Mouse (Mus musculus) layer of hippocampus, postnatal 25 days (tissue): Measurements from ENCODE around the gene Mxd3. TPM values are rescaled to one million over a fixed set of nuclear protein-coding genes. Genes with fewer than 3 reads are reported as not detected.

Experiments used
- DNase-seq, 2 experiments: peaks; one replicate each; pipeline ENCODE4 v3.0.0; 2022; ENCODE audit warnings: mixed read lengths in 2 of 2, low spot score in 1 of 2; ENCODE audit errors: extremely low spot score in 1 of 2
- total RNA-seq, 2 experiments: library from RNA; stranded (reverse); gene quantifications; 2 replicates each; pipeline ENCODE4 v1.2.3; 2021

Mxd3 gene
- total RNA-seq, 2 experiments from 2014 or later = 1.2 to 2.4 TPM

DNA sequence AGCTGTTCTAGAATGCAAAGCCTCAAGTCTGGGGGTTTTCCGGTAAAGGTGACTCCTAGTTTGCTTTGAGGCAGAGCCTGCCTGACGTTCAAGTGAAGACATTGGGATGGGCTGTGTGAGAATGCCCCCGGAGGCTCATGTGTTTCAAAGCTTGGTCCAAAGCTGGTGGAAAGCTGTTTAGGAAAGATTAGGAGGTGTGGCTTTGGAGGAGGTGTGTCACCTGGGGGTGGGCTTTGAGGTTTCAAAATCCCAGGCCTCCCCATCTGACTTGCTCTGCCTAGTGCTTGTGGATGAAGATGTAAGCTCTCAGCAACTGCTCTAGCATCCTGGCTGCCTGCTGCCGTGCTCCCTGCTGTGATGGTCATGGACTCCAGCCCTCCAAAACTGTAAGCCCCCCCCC lies 6.1 kb upstream of the Mxd3 start:
- DNase-seq = no peak

DNA sequence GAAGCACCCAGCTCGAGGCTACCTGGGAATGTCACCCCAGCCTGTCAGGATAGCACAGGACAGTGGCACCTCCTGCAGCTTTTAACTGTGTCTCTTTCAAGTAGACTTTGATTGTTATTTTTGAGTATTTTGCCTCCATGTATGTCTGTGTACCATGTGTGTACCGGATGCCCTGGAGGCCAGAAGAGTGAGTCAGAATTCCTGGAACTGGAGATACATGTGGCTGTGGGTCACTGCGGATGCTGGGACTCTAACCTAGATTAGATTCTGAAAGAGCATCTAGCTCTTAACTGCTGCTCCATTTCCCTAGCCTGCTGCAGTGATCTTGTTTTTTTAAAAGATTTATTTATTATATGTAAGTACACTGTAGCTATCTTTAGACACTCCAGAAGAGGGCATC lies 2.7 kb upstream of the Mxd3 start:
- no peak for DNase-seq

DNA sequence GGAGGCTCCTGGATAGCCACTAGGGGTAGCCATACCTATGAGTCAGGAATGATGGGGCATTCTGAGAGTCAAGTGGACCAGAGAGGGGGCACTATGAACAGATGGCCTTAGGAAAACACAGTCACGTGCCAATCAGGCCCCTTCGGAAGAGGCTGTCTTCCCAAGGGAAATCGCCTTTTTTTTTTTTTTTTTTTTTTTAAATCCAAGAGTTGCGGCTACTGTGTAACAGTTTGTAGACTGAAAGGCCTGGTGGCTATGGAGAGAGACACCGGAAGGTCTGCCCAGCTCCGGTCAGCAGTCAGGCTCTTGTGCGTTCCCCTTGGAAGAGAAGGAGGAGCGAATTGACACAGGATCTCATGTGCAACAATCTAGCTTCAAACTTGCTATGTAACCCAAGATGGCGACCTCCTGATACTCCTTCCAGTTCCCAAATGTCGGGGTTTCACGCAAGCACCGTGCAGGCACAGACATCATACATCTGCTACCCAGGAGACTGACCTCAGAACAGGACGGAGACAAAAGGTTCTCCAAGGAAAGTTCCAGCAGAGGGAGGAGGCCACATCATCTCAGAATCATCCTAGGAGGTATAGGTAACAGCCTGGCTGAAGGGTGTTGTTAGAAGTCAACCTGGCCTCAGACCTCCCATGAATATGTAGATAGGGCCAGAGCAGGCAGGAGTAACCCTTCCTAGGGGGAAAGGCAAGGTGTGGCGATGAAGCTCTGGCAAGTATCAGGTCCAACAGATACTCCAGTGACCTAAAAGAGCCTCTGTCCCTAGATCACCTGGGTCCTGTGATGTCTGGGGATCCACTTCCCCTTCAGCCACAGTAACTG lies 1.2 kb upstream of the Mxd3 start:
- DNase-seq = no peak

DNA sequence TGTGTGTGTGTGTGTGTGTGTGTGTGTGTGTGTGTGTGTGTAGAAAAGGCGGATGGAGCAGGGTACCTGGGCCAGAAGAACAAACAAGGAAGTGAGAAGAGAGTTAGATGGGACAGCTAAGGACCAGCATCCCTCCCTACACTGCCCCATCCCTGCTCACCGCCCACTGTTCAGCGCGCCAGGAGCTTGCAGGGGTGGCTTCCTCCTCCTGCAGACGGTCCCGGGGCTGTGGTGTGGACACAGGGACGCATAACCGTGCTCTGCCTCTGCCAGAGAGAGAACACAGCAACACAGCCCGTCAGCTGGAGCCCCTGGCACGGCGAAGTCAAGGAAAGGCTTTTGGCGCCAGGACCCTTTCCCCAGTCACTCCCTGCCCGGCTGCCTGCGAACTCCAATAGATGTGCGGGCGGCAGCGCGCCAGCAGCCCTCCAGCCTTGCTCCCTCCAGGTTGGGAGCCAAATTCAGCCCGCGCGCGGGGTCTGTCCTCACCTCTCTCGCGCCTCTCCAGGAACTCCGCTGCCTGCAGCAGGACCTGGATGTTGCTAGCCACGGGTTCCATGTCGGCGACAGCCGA lies 427 bp downstream of the Mxd3 start:
- no peak for DNase-seq

DNA sequence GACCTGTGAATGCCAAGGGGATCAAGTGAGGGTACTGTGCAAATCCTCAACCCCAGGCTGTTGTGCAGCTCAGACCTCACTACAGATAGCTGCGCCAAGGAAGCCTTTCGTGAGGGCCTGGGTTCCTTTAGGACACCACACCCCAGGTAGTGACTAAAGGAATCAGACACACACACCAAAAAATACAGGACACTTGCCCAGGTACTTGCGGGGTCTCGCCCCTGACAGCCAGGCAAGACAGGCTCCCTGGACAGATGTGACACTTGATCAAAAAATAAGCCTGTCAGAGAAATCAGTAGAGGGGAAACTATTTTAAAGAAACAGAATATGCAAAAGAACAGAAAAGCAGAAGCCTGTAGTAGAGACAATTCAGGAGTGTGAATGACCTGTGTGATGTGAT lies 982 bp downstream of the Mxd3 start:
- DNase-seq = no peak

DNA sequence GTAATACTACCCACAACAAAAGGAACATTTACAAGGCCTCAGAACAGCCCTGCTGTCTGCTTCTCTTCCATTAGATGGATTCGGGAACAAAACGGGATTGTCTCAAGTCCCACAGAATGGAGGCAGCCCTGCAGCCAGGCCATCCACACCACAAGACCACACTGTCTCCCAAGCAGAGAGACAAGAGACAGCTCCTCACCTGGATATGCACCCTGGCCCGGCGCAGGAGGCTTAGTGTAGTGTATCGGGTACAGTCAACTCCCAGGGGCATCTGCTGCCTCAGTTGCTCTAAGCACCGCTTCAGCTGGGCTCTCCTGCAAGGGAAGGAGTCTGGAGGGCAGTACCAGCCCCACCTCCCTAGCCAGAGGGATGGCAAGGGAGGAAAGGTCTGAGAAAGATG lies 1.5 kb downstream of the Mxd3 start:
- no peak for DNase-seq

DNA sequence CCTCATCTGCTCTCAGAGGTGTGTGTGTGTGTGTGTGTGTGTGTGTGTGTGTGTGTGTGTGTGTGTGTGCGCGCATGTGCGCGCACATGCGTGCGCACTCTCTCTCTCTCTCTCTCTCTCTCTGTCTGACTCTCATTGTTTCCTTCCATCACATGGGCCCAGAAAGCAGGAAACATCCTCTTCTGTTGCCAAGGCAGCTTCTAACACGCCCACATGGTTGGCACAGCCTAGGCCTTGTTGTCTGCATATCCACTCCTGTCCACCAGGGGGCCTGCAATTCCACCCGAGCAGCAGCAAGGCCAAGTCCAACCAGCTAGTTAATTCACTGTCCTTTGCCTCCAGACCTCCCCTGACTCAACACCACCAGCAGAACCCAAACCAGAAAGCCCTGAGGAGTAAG lies 2.0 kb downstream of the Mxd3 start:
- peak; percentile 76 to 88 for DNase-seq

DNA sequence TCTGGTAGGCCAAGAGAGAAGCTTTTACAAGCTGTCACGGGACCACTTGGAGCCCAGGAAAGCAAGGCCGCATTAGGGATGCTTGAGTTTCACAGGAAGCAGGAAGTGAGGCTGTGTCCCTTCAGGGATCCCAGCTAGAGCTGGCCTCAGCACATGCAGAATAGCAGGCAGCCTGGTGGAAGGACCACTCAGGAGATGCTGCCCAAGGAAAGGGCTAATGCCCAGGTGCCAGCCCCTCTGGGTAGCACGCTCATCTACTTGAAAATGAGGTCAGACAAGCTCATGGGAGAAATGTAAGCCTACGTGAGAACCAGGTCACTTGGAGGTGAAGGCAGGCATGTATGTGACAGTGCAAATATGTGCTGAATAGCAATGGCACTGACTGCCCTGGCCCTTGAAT lies 2.5 kb downstream of the Mxd3 start:
- DNase-seq = no peak

DNA sequence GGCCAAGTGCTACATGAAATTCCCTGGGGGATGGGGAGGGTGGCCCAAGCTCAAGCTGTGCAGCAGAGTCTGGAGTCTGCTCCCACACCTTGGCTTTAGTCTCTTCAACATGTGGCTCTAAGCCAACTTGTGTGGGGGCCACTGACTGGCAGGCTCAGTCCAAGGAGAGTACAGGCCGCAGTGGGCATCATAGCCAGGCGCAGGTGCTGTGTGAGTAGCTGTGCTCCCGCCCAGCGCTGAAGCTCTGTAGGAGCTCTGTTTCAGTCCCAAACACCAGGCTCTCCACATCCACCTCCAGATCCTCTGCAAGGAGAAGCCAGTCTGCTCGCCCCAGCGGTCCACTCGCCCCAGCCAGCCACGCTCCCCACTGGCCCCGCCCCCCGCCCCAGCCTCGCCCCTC lies 4.0 kb downstream of the Mxd3 start:
- no peak for DNase-seq

DNA sequence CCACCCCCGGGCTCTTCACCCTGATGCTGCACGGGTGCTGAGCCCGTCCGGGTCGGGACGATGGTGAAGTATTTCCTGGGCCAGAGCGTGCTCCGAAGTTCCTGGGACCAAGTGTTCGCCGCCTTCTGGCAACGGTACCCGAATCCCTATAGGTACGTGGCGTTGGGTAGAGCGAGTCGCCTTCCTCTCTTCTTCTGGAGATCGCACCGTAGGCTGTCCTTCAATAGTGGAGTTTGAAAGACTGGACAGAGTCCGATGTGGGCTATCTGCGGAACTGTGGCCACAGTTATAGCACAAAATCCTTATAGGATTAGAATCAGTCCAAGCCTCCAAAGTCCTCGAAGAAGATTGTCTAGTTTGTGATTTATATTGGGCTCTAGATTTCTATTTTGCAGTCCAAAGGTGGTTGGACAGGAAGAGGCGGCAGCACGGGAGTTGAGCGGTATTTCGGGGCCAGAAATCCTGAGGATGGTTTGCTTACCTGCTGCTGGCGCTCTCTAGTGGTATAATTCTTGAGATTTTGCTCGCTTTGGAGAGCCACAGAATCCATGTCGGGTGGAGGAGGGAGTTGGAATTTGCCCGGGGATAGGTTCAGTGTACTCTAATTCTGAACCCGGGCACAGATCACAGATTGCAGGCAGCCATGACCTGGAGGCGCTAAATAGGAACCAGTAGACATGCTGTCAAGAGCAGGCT lies 7.3 kb downstream of the Mxd3 start:
- DNase-seq = no peak

DNA sequence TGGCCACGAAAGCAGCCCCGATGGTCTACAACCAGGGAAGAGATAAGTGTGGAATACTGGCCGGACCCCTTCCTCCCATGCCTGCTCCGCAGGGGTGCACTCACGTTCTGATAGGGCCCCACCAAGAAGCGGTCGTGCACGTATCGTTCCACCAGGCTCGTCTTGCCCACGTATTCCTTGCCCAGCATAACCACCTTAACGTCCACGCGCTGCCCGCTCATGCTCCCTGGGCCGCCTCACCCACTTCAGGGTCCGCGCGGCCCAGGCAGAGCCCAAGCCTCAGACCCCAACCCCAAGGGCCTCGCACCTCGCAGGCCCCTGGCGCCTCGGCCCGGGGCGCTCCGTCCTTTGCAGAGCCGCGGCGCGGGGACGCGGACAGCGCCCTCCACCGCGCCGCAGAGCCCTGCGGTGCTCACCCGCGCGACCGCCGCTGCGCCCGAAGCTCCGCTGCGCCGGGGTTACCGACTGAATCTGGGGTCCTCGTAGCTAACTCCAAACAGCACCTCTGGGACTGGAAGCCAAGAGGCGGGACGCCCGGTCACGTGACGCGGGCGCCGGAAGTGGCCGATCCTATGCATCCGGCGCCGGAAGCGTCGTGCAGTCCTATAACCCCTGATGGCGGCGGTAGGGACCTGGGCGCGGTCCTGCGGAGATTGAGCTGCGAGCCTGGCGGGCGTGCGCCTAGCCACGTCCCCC lies 8.0 kb downstream of the Mxd3 start, which contains the start of gene Rab24:
Gene Rab24 (minus strand): TSS at position 513 of the 696 bp plus-strand sequence.
- DNase-seq = peak; percentile 77 to 85

DNA sequence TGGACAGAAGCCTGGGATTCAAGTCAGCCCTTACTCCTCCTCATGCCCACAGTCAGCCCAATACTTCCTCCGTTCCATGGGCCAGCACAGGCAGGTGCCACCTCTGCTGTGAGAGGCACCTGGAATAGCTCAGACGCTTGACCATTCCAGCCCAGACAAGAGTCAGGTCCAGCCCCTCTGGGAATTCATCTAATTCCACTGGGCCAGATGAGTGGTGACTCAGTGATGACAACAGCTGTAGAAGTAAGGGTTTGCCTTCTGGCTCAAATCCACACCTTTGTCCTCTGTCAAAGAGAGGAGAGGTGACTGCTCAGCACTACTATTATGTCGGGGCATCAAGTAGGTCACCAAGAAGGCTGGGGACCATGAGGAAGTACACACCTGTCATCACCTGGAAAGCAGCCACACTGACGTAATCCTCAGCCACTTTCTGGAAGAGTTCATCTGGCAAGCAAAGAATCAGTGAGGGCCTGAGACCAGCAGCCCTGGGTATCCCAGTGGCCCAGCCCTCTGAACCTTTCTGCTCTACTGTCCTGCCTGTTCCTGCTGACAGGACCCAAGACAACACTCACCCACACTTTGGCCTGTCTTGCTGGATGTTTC lies 9.6 kb downstream of the Mxd3 start, which contains the start of gene Prelid1:
Gene Prelid1 (plus strand): TSS at position 570 of the 603 bp plus-strand sequence.
- DNase-seq = no peak

DNA sequence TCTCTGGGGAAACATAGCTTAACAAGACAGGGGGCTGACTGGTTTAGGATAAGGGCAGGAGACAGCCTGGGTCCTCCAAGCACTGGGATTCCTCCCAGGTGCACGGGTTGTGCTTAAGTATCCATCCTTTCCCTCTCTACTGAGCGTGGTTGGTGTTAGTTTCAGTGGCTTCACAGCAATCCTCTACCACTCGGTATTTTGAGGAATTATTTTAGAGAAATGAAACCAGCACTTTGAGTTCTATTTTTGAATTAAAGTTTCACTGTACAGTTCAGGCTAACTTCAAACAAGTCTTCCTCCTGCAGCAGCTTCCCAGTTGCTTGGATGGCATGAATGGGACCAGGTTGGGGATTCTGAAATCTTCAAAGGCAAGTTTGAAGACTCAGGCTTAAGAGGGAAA lies 11.3 kb downstream of the Mxd3 start:
- no peak for DNase-seq

DNA sequence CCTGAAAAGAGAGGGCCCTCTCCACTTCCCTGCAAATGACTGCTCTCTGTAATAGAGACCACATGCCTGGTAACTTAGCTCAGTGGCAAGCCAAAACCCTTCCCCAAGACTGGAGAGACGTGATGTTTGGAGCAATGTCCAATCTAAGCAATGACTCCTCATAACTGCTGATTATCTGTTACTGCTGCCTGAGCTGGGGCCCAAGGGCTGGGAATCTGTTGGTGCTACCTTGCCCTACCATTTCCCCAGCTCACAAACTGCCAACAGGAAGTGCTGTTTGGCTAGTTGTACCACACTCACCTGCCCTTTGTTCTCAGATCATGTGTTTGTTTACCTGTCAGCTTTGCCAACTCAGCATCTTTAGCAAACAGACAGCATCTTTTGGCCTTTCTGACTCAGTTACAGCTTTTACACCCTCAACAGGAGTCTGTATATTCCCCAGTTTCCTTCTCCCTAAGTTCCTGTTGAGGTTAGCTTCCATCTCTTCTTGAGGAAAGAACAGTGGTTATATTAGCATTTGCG lies 14.7 kb downstream of the Mxd3 start:
- no peak for DNase-seq

DNA sequence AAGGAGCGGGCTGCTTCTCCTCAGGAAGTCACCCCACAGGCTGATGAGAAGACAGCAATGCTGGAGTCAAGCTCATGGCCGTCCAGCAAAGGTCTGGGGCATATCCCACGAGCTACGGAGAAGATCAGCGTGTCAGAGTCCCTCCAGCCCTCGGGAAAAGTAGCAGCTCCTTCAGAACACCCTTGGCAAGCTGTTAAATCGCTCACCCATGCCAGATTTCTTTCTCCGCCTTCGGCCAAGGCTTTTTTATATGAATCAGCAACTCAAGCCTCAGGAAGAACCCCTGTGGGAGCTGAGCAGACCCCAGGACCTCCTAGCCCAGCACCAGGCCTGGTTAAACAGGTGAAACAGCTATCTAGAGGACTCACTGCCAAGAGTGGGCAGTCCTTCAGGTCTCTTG lies 16.6 kb downstream of the Mxd3 start:
- no peak for DNase-seq

DNA sequence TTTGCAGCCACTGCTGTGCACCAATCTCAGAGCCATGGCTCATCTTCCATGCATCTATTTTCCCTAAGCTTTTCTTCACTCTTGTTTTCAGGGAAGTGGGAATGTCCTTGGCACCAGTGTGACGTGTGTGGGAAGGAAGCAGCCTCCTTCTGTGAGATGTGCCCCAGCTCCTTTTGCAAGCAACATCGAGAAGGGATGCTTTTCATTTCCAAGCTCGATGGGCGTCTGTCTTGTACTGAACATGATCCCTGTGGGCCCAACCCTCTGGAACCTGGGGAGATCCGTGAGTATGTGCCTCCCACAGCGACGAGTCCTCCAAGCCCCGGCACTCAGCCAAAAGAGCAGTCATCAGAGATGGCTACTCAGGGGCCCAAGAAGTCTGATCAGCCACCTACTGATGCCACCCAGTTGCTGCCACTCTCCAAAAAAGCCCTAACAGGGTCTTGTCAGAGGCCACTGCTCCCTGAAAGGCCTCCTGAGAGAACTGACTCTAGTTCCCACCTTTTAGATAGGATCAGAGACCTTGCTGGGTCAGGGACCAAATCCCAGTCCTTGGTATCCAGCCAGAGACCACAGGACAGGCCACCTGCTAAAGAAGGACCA lies 17.5 kb downstream of the Mxd3 start:
- no peak for DNase-seq

DNA sequence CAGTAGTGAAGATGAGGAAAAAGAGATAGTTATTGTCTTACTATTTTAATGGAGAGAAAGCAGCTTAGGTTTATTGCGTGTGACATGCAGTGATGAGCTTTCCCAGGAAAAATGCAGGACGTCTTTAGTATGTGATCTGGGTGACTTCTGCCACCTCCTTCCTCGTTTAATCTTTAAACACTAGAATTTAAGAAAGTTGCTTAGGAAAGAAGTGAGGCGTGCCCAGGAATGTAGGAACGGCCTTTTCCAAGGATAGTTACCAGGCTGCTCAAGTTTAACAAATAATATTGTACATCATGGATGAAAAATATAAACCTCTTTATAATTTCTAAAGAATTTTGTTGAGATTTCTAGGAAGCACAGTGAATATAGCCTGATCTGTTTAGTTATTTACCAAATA lies 28.7 kb downstream of the Mxd3 start:
- no peak for DNase-seq

DNA sequence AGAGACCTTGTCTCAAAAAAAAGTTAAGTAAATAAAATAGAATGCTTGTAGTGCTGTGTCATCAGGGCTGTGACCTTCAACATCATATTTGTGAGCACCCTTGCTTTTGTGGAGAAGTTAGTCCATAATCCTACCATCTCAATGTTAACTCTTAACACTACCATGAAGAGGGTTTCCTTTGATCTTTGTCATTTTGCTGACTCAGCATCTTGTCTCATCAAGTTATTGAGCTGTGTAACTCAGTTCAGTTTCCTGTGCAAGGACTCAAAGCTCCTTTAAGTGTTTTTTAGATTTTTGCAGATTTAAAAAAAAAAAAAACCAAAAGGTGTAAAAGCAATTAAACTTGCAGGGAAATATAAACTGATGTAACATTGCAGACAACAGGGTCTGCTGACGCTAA lies 32.9 kb downstream of the Mxd3 start:
- DNase-seq = no peak

DNA sequence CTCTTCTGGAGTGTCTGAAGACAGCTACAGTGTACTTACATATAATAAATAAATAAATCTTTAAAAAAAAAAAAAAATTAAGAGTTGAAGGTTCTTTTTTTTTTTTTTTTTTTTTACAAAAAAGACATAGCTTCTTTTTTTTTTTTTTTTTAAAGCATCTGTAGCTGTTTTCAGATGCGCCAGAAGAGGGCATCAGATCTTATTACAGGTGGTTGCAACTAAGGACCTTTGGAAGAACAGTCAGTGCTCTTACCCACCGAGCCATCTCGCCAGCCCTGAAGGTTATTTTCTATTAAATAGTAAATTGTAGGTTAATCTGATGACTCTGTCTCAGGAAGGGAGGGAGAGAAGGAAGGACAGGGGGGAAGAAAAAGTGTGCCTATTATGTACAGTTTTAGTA lies 40.8 kb downstream of the Mxd3 start:
- DNase-seq = no peak

DNA sequence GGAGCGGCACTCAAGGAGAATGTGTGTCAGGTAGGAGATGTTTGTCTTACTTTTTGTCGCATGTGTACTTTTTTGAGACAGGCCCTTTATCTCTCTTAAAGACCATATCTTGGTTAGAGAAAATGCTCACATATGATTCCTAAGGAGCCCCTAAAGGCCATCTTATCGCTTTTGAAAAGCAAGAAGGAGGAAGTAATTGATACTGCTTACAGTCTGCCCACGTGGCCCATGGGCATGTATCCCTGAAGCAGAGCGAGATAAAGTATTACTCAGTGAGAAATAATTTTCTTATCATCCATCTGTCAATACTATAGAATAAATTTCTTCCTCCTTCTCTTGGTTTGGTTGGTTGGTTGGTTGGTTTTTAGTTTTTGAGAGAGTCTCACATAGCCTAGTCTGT lies 52.0 kb downstream of the Mxd3 start:
- no peak for DNase-seq
